Mouse (Mus musculus): ENCODE data around the gene Abcc6.

GRCm38 (mm10) chr7:45921242-45921621, 108.9 kb downstream of the Abcc6 start, which contains the start of gene Emp3:
- TF ChIP-seq CTCF (IDR thresholded peaks at IDR 0.05; ENCODE audit: extremely low read depth, insufficient read length, insufficient replicate concordance, low read depth, low read length) (no peak), POLR2A (IDR thresholded peaks at IDR 0.05; ENCODE audit: low read depth, low read length) (no peak)
